Mouse (Mus musculus): ENCODE measurements around the gene Prpf39.

The Prpf39 gene

GRCm38 (mm10) chr12:65036190-65036870, at the start of gene Prpf39:
Gene Prpf39 (plus strand): TSS chr12:65036333.
- DNase-seq: peak; percentile 93

GRCm38 (mm10) chr12:65007725-65008124, 28.4 kb upstream of the Prpf39 start:
- no peak for DNase-seq

- DNase-seq: no peak
Measured at GRCm38 (mm10) chr12:65022842-65023241, 13.3 kb upstream of the Prpf39 start.

- DNase-seq: no peak
Measured at GRCm38 (mm10) chr12:65035839-65036189, 319 bp upstream of the Prpf39 start.

- DNase-seq: no peak
Measured at GRCm38 (mm10) chr12:65036892-65037545, 886 bp downstream of the Prpf39 start.

- no peak for DNase-seq
Measured at GRCm38 (mm10) chr12:65037546-65037937, 1.4 kb downstream of the Prpf39 start.

- no peak for DNase-seq
Measured at GRCm38 (mm10) chr12:65048799-65049198, 12.7 kb downstream of the Prpf39 start.

GRCm38 (mm10) chr12:65058203-65058602, 22.1 kb downstream of the Prpf39 start:
- DNase-seq: no peak

GRCm38 (mm10) chr12:65061082-65061481, 24.9 kb downstream of the Prpf39 start:
- DNase-seq: no peak

- DNase-seq: no peak
Measured at GRCm38 (mm10) chr12:65065241-65065640, 29.1 kb downstream of the Prpf39 start.

- no peak for DNase-seq
Measured at GRCm38 (mm10) chr12:65066234-65066633, 30.1 kb downstream of the Prpf39 start.

GRCm38 (mm10) chr12:65068409-65068808, 32.3 kb downstream of the Prpf39 start:
- no peak for DNase-seq

GRCm38 (mm10) chr12:65072911-65073610, 36.9 kb downstream of the Prpf39 start:
- DNase-seq: no peak

- peak; percentile 98 for DNase-seq
Measured at GRCm38 (mm10) chr12:65073611-65074178, 37.6 kb downstream of the Prpf39 start, which contains the start of gene Fkbp3. Gene Fkbp3 (minus strand): TSS chr12:65074007.

GRCm38 (mm10) chr12:65074651-65075050, 38.5 kb downstream of the Prpf39 start:
- no peak for DNase-seq

GRCm38 (mm10) chr12:65075085-65075732, 39.1 kb downstream of the Prpf39 start, which contains the start of gene Fancm:
Gene Fancm (plus strand): TSS chr12:65075603.
- DNase-seq: peak; percentile 88

GRCm38 (mm10) chr12:65075733-65076310, 39.7 kb downstream of the Prpf39 start:
- no peak for DNase-seq

- DNase-seq: no peak
Measured at GRCm38 (mm10) chr12:65076906-65077305, 40.8 kb downstream of the Prpf39 start.

GRCm38 (mm10) chr12:65108746-65109145, 72.6 kb downstream of the Prpf39 start:
- no peak for DNase-seq

- no peak for DNase-seq
Measured at GRCm38 (mm10) chr12:65111503-65111902, 75.4 kb downstream of the Prpf39 start.

GRCm38 (mm10) chr12:65112811-65113210, 76.7 kb downstream of the Prpf39 start:
- DNase-seq: no peak
